Mouse (Mus musculus): Measurements from ENCODE around the gene Tfe3. TPM values are rescaled to one million over a fixed set of nuclear protein-coding genes. Genes with fewer than 3 reads are reported as not detected.
"Not testable (repeated sequence)": the region's sequence is repeated elsewhere in the genome, so short reads cannot be mapped to it uniquely, and the experiment has no call there.

The Tfe3 gene
- polyA plus RNA-seq, 1 experiment = 38.8 TPM

DNA sequence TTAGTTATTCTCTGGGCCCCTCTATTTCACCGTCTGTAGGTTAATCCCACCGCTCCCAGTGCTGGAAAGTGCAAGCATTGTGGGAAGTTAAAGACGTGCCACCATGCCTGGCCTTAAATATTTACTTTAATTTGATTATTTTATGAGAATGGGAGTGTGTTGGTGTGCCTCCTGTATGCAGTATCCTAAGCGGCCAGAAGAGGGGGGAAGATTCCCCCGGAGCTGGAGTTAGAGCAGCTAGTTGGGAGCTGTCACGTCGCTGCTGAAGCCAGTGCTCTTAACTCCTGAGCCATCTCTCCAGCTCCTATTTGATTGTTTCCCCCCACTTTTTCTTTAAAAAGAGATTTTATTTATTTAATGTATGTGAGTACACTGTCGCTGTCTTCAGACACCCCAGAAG is 52.7 kb downstream of the Tfe3 start:
- DNase-seq (ENCODE audit: low read depth) = not testable (repeated sequence)

GRCm38 (mm10) chrX:7821865-7822779 is 59.8 kb downstream of the Tfe3 start, which contains the start of gene Kcnd1:
TSS of gene Kcnd1 (plus strand) at chrX:7822289.
- DNase-seq (ENCODE audit: low read depth) = no peak

Other genes with a start within 250 kb of the Tfe3 start
- 0.11 and 0.18 TPM in 2 replicates for gene Foxp3, start 188.9 kb upstream of the Tfe3 start, polyA plus RNA-seq (2012; rRNA removed)
- gene Ppp1r3f, start 188.3 kb upstream of the Tfe3 start, polyA plus RNA-seq (2012; rRNA removed) = 2.0 and 2.1 TPM in 2 replicates
- gene Ccdc22, start 157.0 kb upstream of the Tfe3 start, polyA plus RNA-seq (2012; rRNA removed) = 12.8 and 15.2 TPM in 2 replicates
- gene Cacna1f, start 155.5 kb upstream of the Tfe3 start, polyA plus RNA-seq (2012; rRNA removed) = 0.05 and 0.08 TPM in 2 replicates
- 4.7 and 13.6 TPM in 2 replicates for gene Syp, start 124.1 kb upstream of the Tfe3 start, polyA plus RNA-seq (2012; rRNA removed)
- 21.3 and 23.1 TPM in 2 replicates for gene Prickle3, start 105.3 kb upstream of the Tfe3 start, polyA plus RNA-seq (2012; rRNA removed)
- gene Plp2, start 91.2 kb upstream of the Tfe3 start, polyA plus RNA-seq (2012; rRNA removed) = 425 and 457 TPM in 2 replicates
- 3.6 and 5.5 TPM in 2 replicates for gene Magix, start 81.3 kb upstream of the Tfe3 start, polyA plus RNA-seq (2012; rRNA removed)
- gene Gpkow, start 65.4 kb upstream of the Tfe3 start, polyA plus RNA-seq (2012; rRNA removed) = 10.3 and 10.4 TPM in 2 replicates
- gene Wdr45, start 48.2 kb upstream of the Tfe3 start, polyA plus RNA-seq (2012; rRNA removed) = 75.7 and 96.4 TPM in 2 replicates
- gene Gm45208, start 40.3 kb upstream of the Tfe3 start, polyA plus RNA-seq (2012; rRNA removed) = 0.32 TPM in 1 of 2 replicates, not detected in the other
- gene Praf2, start 34.1 kb upstream of the Tfe3 start, polyA plus RNA-seq (2012; rRNA removed) = 20.9 TPM in 2 replicates
- 16.7 and 23.1 TPM in 2 replicates for gene Ccdc120, start 11.7 kb upstream of the Tfe3 start, polyA plus RNA-seq (2012; rRNA removed)
- 29.8 and 32.7 TPM in 2 replicates for gene Gripap1, start 27.2 kb downstream of the Tfe3 start, polyA plus RNA-seq (2012; rRNA removed)
- 9.9 and 10.7 TPM in 2 replicates for gene Kcnd1, start 59.7 kb downstream of the Tfe3 start, polyA plus RNA-seq (2012; rRNA removed)
- 24.3 and 44.1 TPM in 2 replicates for gene Otud5, start 78.8 kb downstream of the Tfe3 start, polyA plus RNA-seq (2012; rRNA removed)
- 18.2 and 21.4 TPM in 2 replicates for gene Pim2, start 115.7 kb downstream of the Tfe3 start, polyA plus RNA-seq (2012; rRNA removed)
- gene Slc35a2, start 121.5 kb downstream of the Tfe3 start, polyA plus RNA-seq (2012; rRNA removed) = 69.7 and 86.0 TPM in 2 replicates
- gene Pqbp1, start 136.7 kb downstream of the Tfe3 start, polyA plus RNA-seq (2012; rRNA removed) = 49.8 and 52.7 TPM in 2 replicates
- gene Timm17b, start 136.8 kb downstream of the Tfe3 start, polyA plus RNA-seq (2012; rRNA removed) = 32.4 and 38.3 TPM in 2 replicates
- gene Gm10491, start 145.3 kb downstream of the Tfe3 start, polyA plus RNA-seq (2012; rRNA removed) = not detected in 2 replicates
- gene Gm10490, start 147.0 kb downstream of the Tfe3 start, polyA plus RNA-seq (2012; rRNA removed) = not detected in 2 replicates
- 0.97 and 1.3 TPM in 2 replicates for gene Pcsk1n, start 157.3 kb downstream of the Tfe3 start, polyA plus RNA-seq (2012; rRNA removed)
- 0.16 TPM in 1 of 2 replicates, not detected in the other for gene Eras, start 166.0 kb downstream of the Tfe3 start, polyA plus RNA-seq (2012; rRNA removed)
- gene Hdac6, start 185.3 kb downstream of the Tfe3 start, polyA plus RNA-seq (2012; rRNA removed) = 179 and 264 TPM in 2 replicates
- gene Gata1, start 215.5 kb downstream of the Tfe3 start, polyA plus RNA-seq (2012; rRNA removed) = 0.13 and 0.16 TPM in 2 replicates

Measured in gonadal fat pad, adult 2 months (tissue).